Mouse (Mus musculus): ENCODE measurements at regions not wholly inside any gene's neighbourhood (a gene's known extent, or its start where the extent isn't known, plus 50 kb on each side); places are given as distances from the start of the nearest gene placed in this dataset.

DNA sequence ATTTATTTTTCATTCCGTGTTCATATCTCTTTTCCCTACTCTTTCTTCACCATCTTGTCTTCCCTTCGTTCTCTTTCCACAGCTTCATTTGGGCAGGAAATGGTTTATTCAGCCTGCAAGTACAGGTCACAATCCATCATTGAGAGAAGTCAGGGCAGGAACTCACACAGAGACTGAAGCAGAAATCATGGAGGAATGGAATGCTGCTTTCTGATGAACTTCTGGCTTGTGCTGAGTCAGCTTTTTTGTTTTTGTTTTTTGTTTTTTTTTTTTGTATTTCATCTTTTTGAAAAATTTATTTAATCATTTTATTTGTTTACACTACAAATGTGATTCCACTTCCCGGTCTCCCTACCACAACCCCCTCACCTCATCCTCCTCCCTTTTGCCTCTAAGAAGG lies 51.2 kb upstream of the Suclg2 start:
- H3K4me1 ChIP-seq (ENCODE audit: control insufficient read depth, insufficient read depth, low read length): no peaks in the 10 kb centered on the region
- H3K27ac ChIP-seq (ENCODE audit: insufficient read depth, low read length): no peak overlapping the region
- TF ChIP-seq CTCF (IDR thresholded peaks at IDR 0.05; ENCODE audit: borderline replicate concordance, insufficient read depth, low read length) (no peak), POLR2A (IDR thresholded peaks at IDR 0.05; ENCODE audit: low read depth, low read length) (no peak)
- no peak overlapping the region for H3K4me3 ChIP-seq (ENCODE audit: insufficient read depth, low read length)

GRCm38 (mm10) chr6:95801651-95802050 lies 83.1 kb upstream of the Suclg2 start:
- no peaks in the 10 kb centered on the region for H3K4me1 ChIP-seq (ENCODE audit: control insufficient read depth, insufficient read depth, low read length)
- TF ChIP-seq POLR2A (IDR thresholded peaks at IDR 0.05; ENCODE audit: low read depth, low read length) (no peak), CTCF (IDR thresholded peaks at IDR 0.05; ENCODE audit: borderline replicate concordance, insufficient read depth, low read length) (no peak)
- no peak overlapping the region for H3K4me3 ChIP-seq (ENCODE audit: insufficient read depth, low read length)

DNA sequence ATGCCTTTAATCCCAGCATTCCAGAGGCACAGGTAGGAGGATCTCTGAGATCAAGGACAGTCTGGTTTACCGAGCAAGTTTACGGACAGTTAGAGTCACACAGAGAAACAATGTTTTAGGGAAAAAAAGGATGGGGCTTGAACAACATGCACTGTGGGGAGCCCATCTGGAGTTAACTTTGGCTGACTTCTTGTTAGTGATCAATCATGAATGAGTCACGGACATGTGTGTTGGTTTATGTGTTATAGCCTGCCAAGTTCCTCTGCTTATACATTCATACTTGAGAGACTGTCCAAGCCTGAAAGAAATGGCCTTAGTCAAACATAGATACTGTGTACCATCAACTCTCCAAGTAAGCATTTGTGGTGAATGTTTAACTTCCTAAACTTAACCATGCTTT lies 122.9 kb upstream of the Suclg2 start:
- H3K4me1 ChIP-seq (ENCODE audit: control insufficient read depth, insufficient read depth, low read length): peaks cover 2% of the 10 kb centered on the region; the same call in 1 of the 2 replicates
- TF ChIP-seq POLR2A (IDR thresholded peaks at IDR 0.05; ENCODE audit: low read depth, low read length): no peak
- no peak for TF ChIP-seq CTCF (IDR thresholded peaks at IDR 0.05; ENCODE audit: borderline replicate concordance, insufficient read depth, low read length)
- H3K27ac ChIP-seq (ENCODE audit: insufficient read depth, low read length): peak overlapping the region; percentile 81
- no peak overlapping the region for H3K4me3 ChIP-seq (ENCODE audit: insufficient read depth, low read length)

More at GRCm38 (mm10) chr6:95801651-95802050, 83.1 kb upstream of the Suclg2 start:
- H3K27ac ChIP-seq (ENCODE audit: insufficient read depth, low read length): no peak overlapping the region

DNA sequence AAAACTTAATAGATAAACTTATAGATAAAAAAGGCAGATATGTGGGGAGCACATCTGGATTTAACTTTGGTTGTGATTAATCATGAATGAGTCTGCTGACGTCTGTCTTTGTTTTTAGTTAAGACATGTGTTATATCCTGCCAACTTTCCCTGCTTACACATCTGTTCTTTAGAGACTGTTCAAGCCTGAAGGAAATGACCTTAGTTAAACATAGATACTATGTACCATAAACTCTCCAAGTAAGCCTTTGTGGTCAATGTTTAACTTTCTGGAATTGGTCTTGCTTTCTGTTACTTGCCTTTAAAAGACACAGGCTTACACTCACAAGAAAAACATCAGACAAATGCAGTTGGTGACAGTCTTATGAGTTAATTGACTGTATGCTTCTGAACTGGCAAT lies 127.9 kb upstream of the Suclg2 start:
- peaks cover 2% of the 10 kb centered on the region; the same call in 1 of the 2 replicates for H3K4me1 ChIP-seq (ENCODE audit: control insufficient read depth, insufficient read depth, low read length)
- H3K4me3 ChIP-seq (ENCODE audit: insufficient read depth, low read length): no peak overlapping the region
- TF ChIP-seq CTCF (IDR thresholded peaks at IDR 0.05; ENCODE audit: borderline replicate concordance, insufficient read depth, low read length) (no peak), POLR2A (IDR thresholded peaks at IDR 0.05; ENCODE audit: low read depth, low read length) (no peak)
- H3K27ac ChIP-seq (ENCODE audit: insufficient read depth, low read length): peak overlapping the region; percentile 61

DNA sequence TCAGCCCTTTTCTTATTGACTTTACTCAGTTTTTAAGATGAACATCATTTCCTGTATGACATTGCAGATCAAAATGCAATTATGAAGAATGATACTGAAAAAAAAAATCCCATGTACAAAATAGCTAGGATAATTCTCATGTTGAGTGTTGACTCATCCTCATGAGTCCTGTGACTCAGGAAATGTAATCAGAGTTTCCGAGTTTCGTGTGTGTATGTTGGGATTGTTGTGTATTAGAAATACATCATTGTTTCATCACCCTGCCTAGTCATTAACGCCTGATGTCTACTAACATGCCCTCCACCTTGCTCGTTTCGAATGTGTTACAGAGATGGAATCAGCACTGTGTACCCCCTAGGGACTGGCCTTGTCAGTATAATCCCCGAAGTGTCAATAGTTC lies 156.9 kb upstream of the Suclg2 start:
- peak overlapping the region; percentile 71 for H3K27ac ChIP-seq (ENCODE audit: insufficient read depth, low read length)
- no peak overlapping the region for H3K4me3 ChIP-seq (ENCODE audit: insufficient read depth, low read length)
- no peak for TF ChIP-seq POLR2A (IDR thresholded peaks at IDR 0.05; ENCODE audit: low read depth, low read length)
- TF ChIP-seq CTCF (IDR thresholded peaks at IDR 0.05; ENCODE audit: borderline replicate concordance, insufficient read depth, low read length): no peak
- H3K4me1 ChIP-seq (ENCODE audit: control insufficient read depth, insufficient read depth, low read length): peaks cover 6% of the 10 kb centered on the region

DNA sequence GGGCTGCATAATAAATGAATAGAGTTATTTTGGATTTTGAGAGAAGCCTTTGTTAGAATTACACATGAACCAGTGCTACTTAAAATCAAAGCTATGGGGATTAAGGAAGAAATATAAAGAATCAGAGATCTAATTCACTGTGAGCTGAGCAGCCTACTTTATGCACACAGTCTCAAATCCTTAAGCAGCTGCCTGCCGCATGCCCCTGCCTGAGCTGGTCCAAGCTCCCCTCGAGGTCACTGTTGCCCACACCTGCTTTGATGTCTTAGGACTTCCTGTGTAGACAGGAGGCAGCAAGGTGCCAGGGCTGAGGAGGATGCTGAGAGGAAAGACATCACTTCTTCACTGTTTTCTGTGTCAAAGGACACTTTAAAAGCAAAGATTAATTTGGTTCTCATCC lies 157.7 kb upstream of the Suclg2 start:
- H3K4me3 ChIP-seq (ENCODE audit: insufficient read depth, low read length): no peak overlapping the region
- peaks cover 6% of the 10 kb centered on the region for H3K4me1 ChIP-seq (ENCODE audit: control insufficient read depth, insufficient read depth, low read length)
- no peak overlapping the region for H3K27ac ChIP-seq (ENCODE audit: insufficient read depth, low read length)
- TF ChIP-seq POLR2A (IDR thresholded peaks at IDR 0.05; ENCODE audit: low read depth, low read length) (no peak), CTCF (IDR thresholded peaks at IDR 0.05; ENCODE audit: borderline replicate concordance, insufficient read depth, low read length) (no peak)

GRCm38 (mm10) chr6:95886645-95887044 lies 168.0 kb upstream of the Suclg2 start:
- TF ChIP-seq CTCF (IDR thresholded peaks at IDR 0.05; ENCODE audit: borderline replicate concordance, insufficient read depth, low read length): no peak
- no peak for TF ChIP-seq POLR2A (IDR thresholded peaks at IDR 0.05; ENCODE audit: low read depth, low read length)
- H3K4me1 ChIP-seq (ENCODE audit: control insufficient read depth, insufficient read depth, low read length): no peaks in the 10 kb centered on the region
- H3K27ac ChIP-seq (ENCODE audit: insufficient read depth, low read length): no peak overlapping the region
- no peak overlapping the region for H3K4me3 ChIP-seq (ENCODE audit: insufficient read depth, low read length)

DNA sequence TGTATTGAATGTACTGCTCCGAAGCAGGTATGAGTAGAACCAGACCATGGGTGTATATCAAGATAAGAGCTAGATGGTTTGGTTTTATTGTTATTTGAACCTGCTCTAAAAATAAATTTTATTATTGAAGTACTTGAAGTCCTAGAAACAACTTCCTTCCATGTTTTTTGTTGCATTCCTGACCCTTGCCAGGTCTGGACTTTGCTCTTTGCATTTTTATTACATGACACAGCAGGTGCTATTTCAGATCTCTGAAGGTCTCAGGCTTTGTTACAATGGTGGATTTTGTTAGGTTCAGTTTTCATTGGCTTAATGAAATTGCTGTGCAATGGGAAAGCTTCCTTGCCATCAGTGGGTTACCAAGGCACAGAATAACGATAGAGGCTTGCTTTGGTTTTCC lies 184.0 kb upstream of the Suclg2 start:
- H3K27ac ChIP-seq (ENCODE audit: insufficient read depth, low read length): no peak overlapping the region

DNA sequence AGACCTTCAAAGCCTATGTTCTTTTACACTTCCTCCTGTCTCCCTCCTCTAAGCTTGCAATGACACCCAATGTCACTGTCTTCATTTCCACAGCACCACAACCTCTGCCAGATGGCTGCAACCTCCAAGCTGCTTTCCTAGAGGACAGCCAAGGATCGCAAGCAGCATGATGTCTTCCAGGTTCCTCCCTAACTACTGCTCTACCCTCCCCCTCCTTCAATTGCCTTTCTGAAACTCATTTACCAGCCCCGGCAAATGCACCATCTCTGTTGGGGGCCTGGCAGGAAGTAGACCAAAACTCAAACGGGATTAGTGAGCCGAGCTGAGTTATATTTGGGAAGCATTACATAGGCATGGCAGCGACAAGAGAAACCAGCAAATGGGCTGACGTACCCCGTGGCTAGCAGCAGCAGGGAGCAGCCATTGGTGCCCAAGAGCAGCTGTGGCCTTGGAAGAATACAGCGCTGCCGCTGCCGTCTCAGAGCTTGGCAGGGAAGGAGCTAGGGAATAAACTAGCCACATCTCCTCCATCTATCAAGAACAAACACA lies 185.6 kb upstream of the Suclg2 start:
- Histone ChIP-seq H3K27ac (ENCODE audit: insufficient read depth, low read length) (no peak overlapping the region), H3K4me3 (ENCODE audit: insufficient read depth, low read length) (no peak overlapping the region), H3K4me1 (ENCODE audit: control insufficient read depth, insufficient read depth, low read length) (no peaks in the 10 kb centered on the region)
- no peak for TF ChIP-seq POLR2A (IDR thresholded peaks at IDR 0.05; ENCODE audit: low read depth, low read length)

More for the DNA sequence above, 184.0 kb upstream of the Suclg2 start:
- H3K4me3 ChIP-seq (ENCODE audit: insufficient read depth, low read length): no peak overlapping the region
- H3K4me1 ChIP-seq (ENCODE audit: control insufficient read depth, insufficient read depth, low read length): no peaks in the 10 kb centered on the region
- TF ChIP-seq CTCF (IDR thresholded peaks at IDR 0.05; ENCODE audit: borderline replicate concordance, insufficient read depth, low read length) (no peak), POLR2A (IDR thresholded peaks at IDR 0.05; ENCODE audit: low read depth, low read length) (no peak)

GRCm38 (mm10) chr6:95905057-95905456 lies 186.5 kb upstream of the Suclg2 start:
- TF ChIP-seq POLR2A (IDR thresholded peaks at IDR 0.05; ENCODE audit: low read depth, low read length): no peak
- no peak for TF ChIP-seq CTCF (IDR thresholded peaks at IDR 0.05; ENCODE audit: borderline replicate concordance, insufficient read depth, low read length)
- H3K4me1 ChIP-seq (ENCODE audit: control insufficient read depth, insufficient read depth, low read length): no peaks in the 10 kb centered on the region

DNA sequence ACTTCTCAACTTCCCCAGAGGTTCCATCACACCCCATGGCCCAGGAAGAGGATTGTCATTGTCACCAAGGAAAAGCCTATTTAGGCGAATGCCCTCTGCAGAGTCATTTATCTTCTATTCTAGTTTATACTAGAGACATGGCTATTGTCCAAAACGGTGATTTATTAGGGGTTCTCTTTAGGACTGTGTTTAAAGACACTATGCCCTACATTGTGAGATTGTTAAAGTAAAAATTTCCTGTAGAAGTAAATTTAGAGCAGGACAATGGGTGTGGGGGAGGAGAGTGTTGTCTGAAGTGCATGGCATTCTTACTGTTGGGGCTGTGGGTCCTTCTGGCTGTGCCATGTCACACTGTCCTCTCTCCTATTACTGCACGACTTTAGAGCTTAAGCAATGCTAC lies 191.2 kb upstream of the Fam19a1 start:
- H3K27ac ChIP-seq (ENCODE audit: insufficient read depth, low read length): no peak overlapping the region
- no peak overlapping the region for H3K4me3 ChIP-seq (ENCODE audit: insufficient read depth, low read length)
- H3K4me1 ChIP-seq (ENCODE audit: control insufficient read depth, insufficient read depth, low read length): no peaks in the 10 kb centered on the region
- TF ChIP-seq POLR2A (IDR thresholded peaks at IDR 0.05; ENCODE audit: low read depth, low read length) (no peak), CTCF (IDR thresholded peaks at IDR 0.05; ENCODE audit: borderline replicate concordance, insufficient read depth, low read length) (no peak)

More at GRCm38 (mm10) chr6:95905057-95905456, 186.5 kb upstream of the Suclg2 start:
- Histone ChIP-seq H3K4me3 (ENCODE audit: insufficient read depth, low read length) (no peak overlapping the region), H3K27ac (ENCODE audit: insufficient read depth, low read length) (no peak overlapping the region)

Data from embryonic fibroblast, embryonic 13.5 days (primary cell).